Mouse (Mus musculus) embryo, embryonic 11.5 days (tissue): ENCODE measurements around the gene Abhd15.

Experiments
- DNase-seq: peaks from one replicate; pipeline ENCODE4 v3.0.0-alpha.2; 2012; ENCODE audit warnings: low read depth, low spot score

The Abhd15 gene

DNA sequence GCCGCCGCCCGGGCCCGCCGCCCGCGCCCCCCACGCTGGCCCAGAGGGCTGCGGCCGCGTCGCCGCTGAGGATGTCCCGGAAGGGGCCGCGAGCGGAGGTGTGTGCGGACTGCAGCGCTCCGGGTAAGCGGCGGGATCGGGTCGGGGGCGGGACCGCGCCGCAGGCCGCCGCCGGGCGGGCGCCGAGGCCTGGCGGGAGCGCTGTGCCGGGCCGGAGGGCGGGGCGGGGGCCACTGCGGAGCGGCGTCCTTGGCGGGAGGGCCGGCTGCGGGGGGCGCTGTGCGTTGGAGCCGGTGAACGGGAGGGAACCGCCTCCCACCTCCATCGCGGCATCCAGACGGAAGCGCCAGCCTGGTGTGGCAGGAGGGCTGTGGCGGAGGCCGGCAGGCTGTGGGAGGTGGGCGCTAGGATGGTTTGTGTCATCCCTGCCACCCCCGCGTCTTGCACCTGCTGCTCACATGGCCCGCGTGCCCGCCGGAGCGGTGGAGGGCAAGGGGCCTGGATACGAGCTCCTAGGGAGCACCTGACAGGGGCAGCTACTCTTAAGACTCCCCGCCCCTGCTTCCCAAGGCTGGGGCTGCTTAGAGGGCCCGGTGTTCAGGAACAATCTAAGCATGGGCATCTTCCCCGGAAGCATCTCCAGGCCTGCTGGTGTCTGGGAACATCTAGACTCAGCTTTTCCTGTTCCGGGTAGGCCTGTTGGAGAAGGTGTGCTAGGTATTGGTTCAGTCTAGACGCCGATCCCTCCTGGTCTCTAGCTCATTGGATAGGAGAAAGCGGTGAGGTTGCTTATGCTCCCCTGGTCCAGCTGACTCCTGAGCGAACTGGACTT lies 21.2 kb upstream of the Abhd15 start, which contains the start of gene Git1:
TSS of gene Git1 (plus strand) at position 51 of the 832 bp plus-strand sequence.
- DNase-seq: no peak

GRCm38 (mm10) chr11:77494344-77494676 lies 20.6 kb upstream of the Abhd15 start:
- no peak for DNase-seq

DNA sequence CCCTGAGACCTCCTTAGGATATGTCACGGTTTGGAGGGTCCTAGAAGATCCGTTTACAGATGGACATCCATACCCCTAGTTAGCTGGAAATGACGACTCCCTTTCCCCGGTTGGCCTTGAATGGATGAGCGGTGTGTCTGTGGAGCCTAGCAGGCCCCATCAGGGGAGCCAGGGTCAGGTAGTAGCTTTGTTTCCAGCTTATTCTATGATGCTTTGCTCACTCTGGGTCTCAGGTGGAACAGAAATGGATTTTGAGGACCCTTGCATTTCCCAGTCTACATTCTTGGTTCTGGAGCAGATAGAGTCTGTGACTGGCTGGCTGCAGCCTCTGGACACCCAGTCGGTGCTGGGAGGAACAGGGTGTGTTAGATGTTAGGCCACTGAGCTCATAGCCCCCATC lies 20.1 kb upstream of the Abhd15 start:
- DNase-seq: no peak

DNA sequence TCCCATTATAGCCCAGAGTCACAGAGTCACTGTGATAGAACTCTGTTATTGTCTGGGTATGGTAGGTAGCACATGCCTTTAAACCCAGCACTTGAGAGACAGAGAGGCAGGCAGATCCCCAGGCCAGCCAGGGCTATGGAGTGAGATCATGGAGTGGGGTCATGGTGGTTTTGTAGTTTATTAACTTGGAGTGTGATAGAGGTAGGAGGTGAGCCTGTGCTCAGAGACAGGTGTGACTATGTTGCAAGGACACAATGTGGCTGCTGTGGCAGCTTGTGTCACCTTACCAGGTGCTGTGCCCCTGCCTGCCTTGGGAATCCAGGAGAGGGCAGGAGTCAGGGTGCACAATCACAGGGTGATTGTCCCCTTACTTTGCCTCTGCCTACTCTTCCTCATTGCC lies 19.4 kb upstream of the Abhd15 start:
- DNase-seq: no peak

DNA sequence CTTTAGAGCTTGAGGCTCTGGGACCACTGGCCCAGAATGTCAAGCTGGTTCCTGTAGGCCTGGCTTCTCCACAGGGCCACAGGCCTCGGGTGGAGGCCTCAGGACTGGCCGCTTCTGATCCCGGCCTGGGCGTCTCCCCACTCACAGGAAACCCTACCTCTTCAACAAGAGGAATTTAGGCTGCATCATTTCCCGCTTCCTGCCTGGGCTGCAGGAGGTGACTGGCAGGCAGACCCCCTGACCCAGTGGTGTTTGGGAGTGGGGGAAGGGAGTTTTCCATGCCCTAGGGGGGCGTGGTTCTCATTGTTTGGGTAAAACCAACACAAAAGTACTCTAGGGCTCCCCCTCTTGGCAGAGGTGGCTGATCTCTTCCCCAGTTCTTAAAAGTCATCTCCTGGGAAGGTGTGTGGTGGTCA lies 17.6 kb upstream of the Abhd15 start:
- peak; percentile 59 for DNase-seq

DNA sequence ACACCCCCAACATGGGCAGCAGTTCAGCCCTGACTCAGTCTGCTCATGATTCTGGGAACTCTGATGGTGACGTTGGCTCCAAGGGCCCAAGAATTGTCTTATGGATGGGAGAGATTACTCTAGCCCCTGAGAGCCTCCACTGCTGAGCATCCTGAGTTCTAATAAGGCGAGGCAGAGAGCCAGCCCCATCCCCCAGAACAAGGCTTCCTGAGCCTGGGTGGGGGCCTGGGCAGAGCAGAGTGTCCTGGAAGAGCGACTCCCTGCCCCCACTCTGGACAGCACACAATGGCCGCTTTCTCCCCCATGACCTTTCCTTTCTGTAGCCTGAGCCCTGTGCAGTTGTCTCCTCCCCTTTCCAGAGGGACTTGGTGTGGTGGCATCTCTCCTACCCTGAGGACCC lies 17.1 kb upstream of the Abhd15 start:
- DNase-seq: no peak

DNA sequence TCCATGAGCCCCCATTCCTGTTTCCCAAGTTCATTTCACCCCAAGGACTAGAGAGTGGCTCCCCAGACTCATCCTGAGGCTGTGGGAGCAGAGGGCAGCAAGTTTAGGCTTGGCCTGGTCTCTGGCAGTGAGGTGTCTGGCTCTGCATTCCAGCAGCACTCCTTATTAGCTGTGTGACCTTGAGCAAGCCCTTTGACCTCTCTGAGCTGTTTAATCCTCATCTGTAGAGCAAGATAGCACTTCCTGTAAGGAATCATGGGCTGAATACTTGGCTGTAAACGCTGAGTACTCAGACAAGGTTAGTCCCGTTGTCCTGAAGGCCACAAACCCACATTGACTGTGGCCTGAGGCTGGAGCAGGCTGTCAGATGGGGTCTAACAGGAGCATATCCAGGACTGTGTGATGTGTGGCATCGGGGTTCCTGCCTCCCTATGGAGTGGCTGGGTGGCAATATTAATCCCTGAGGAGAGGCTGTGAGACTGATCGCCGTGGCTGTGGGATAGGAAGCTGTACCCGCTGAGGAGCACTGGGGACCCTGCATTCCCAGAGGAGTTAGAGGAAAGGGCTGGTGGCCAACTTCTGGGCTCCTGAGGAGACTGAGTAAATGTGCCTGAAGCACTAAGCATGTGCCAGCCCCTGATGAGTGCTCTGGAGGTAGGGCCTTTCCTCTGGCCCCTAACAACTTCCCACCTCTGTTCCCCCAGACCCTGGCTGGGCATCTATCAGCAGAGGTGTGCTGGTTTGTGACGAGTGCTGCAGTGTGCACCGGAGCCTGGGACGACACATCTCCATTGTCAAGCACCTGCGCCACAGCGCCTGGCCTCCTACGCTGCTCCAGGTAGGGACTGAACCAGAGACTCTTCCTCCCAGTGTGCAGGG lies 16.4 kb upstream of the Abhd15 start:
- DNase-seq: no peak

DNA sequence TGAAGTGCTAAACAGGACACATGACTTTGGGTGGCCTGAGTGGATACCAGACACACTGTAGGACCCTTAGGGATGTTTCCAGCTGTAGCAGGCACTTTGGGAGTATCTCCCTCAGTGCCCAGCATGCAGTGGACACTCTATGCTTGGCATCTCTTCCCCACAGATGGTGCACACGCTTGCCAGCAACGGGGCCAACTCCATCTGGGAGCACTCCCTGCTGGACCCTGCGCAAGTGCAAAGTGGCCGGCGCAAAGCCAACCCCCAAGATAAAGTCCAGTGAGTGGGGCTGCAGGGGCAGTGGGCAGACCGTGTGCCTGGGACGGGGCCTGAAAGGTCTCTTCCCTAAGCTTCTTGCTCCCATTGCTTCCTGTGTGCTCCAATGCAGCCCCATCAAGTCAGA lies 15.6 kb upstream of the Abhd15 start:
- no peak for DNase-seq

- no peak for DNase-seq
Observed at GRCm38 (mm10) chr11:77500361-77501325, 14.3 kb upstream of the Abhd15 start.

- DNase-seq: no peak
Observed at GRCm38 (mm10) chr11:77501392-77501791, 13.5 kb upstream of the Abhd15 start.

DNA sequence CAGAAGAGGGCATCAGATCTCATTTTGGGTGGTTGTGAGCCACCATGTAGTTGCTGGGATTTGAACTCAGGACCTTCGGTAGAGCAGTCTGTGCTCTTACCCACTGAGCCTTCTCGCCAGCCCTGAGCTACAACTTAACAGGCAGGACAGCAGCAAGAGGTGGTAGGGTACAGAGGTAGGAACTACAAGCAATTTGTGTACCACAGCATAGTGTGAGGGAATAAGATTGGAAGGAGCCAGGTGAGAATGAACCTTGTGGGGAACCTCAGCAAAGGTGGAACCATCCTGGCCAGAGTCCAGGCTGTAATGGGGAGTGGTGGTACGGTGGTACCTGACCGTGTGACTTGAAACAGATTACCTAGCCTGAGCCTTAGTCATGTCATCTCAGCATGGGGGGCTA lies 12.9 kb upstream of the Abhd15 start:
- DNase-seq: no peak

DNA sequence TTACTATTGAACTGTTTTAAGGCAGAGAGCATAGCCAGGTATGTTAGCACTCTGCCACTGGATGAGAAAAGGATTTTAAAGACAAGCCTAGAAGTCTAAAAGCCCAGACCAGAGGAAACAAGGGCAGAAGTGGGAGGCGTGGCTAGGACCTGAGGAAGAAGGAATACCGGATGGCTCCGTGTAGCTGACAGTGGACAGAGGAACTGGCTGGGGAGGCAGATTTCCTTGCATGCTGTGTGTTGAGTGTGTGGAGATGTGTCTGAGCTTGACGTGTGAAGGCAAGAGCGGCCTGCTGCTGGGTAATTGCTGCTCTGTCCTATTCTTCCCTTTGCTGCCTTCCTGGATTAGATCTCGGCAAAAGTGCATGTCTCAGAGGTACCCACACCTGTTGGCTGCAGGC lies 12.4 kb upstream of the Abhd15 start:
- no peak for DNase-seq

DNA sequence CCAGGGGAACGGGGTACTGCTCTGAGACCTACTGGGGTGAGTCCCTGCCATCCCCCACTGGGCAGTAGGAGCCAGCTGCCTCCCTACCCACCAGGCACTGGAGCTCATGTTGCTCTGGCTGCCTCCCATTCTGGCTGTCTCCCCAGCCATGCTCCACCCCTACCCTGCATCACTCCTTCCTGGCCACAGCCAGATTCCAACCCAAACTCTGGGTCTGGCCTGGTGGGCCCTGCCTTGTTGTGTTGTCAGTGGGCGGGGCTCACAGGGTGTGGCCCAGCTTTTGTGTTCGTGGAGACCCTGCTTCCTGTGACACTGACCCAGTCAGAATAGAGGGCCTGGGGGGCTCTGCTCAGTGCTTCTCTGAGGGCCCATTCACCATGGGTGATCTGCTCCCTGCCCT lies 11.4 kb upstream of the Abhd15 start:
- DNase-seq: no peak

DNA sequence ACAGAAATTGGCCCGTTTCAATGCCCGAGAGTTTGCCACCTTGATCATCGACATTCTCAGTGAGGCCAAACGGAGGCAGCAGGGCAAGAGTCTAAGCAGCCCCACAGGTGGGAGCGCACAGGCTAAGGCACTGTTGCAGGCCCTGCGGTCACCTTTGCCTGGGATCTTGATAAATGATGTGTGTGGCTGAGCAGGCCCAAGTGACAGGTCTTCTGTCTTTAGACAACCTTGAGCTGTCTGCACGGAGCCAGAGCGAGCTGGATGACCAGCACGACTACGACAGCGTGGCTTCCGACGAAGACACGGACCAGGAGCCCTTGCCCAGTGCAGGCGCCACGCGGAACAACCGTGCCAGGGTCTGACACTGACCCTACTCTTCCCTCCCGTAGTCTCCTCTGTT lies 10.5 kb upstream of the Abhd15 start:
- no peak for DNase-seq

DNA sequence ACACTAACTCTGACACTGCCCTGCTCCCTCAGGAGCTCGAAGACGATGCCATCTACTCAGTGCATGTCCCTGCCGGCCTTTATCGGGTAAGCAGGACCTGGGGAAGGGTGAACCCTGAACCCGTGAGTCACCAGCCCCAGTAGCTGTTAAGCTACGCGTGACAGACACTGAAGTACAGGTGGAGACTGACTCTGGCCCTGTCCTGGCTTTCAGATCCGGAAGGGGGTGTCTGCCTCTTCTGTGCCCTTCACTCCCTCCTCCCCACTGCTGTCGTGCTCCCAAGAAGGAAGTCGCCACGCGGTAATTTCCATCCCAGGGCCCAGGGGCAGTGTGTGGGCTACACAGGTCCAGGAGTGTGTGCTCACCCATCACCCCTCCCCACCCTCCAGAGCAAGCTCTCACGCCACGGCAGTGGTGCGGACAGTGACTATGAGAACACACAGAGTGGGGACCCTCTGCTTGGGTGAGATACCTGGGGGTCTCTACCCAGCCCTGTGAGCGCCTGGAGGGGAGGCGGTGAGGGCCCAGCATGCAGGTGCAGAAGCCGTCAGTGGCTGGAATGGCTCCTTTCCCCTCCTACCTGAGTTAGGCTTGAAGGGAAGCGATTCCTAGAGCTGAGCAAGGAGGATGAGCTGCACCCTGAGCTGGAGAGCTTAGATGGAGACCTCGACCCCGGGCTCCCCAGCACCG lies 9.5 kb upstream of the Abhd15 start:
- DNase-seq: no peak

DNA sequence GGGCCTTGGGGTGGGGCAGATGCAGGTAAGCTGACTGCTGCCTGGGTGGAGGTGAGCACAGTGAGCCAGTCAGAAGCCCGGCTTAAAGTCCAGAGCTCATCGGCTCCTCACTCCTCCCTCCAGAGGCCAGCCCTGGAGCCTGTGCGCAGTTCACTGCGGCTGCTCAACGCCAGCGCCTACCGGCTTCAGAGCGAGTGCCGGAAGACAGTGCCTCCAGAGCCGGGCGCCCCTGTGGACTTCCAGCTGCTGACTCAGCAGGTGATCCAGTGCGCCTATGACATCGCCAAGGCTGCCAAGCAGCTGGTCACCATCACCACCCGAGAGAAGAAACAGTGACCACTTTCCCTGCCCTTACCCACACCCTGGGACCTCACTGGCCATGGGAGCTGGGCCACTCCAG lies 8.6 kb upstream of the Abhd15 start:
- DNase-seq: no peak

- DNase-seq: no peak
Observed at GRCm38 (mm10) chr11:77506941-77507340, 8.0 kb upstream of the Abhd15 start.

GRCm38 (mm10) chr11:77507426-77507825 lies 7.5 kb upstream of the Abhd15 start:
- no peak for DNase-seq

- DNase-seq: peak; percentile 73
Observed at GRCm38 (mm10) chr11:77508068-77509021, 6.6 kb upstream of the Abhd15 start.

DNA sequence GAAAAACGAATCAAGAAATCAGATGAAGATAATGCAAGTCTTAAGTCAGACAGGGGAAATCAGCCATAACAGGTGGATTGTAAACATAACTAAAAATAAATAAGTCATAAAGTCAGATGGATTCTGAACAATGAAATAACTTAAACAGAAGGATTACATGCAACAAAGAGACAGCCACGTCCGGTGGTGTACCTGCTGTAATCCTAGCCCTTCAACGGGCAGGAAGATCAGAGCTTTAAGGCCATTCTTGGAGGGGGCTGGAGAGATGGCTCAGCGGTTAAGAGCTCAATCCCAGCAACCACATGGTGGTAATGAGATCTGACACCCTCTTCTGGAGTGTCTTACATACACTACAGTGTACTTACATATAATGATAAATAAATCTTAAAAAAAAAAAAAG lies 3.6 kb upstream of the Abhd15 start:
- no peak for DNase-seq
